Mouse (Mus musculus) olfactory bulb, adult 2 months (tissue): ENCODE data around the gene Eea1.

Source experiments
- CTCF ChIP-seq: fragments of 200-500 bp; IDR thresholded peaks from 2 replicates; pipeline ENCODE4 v1.5.1; 2012; ENCODE audit warnings: low read depth, mild to moderate bottlenecking, low read length, moderate library complexity; ENCODE audit not compliant: insufficient read depth
- POLR2A ChIP-seq: fragments of 200-500 bp; IDR thresholded peaks from 2 replicates; pipeline ENCODE4 v1.6.1; 2012; ENCODE audit warnings: mild to moderate bottlenecking, low read depth, low read length, moderate library complexity; ENCODE audit not compliant: insufficient read depth

GRCm38 (mm10) chr10:95891214-95891960 lies 49.1 kb upstream of the Eea1 start:
- TF ChIP-seq CTCF (no peak), POLR2A (no peak)
